Mouse (Mus musculus) mesoderm, embryonic 11.5 days (tissue): ENCODE measurements at regions not wholly inside any gene's neighbourhood (a gene's known extent, or its start where the extent isn't known, plus 50 kb on each side); places are given as distances from the start of the nearest gene placed in this dataset.
"Not testable (repeated sequence)": the region's sequence is repeated elsewhere in the genome, so short reads cannot be mapped to it uniquely, and the experiment has no call there.

Experiments
- DNase-seq: peaks from one replicate; pipeline ENCODE4 v3.0.0-alpha.2; 2012; ENCODE audit warnings: low read depth, low spot score

GRCm38 (mm10) chr10:9490416-9490815, 184.6 kb downstream of the Samd5 start:
- DNase-seq = no peak

GRCm38 (mm10) chr10:9462361-9462760, 212.6 kb downstream of the Samd5 start:
- no peak for DNase-seq

- DNase-seq = no peak
These were observed 215.9 kb downstream of the Samd5 start for GRCm38 (mm10) chr10:9459145-9459544.

- DNase-seq = no peak
These were observed 216.5 kb downstream of the Samd5 start for GRCm38 (mm10) chr10:9458466-9458865.

GRCm38 (mm10) chr10:9457222-9457621, 217.8 kb downstream of the Samd5 start:
- no peak for DNase-seq

- no peak for DNase-seq
These were observed 235.9 kb downstream of the Samd5 start for GRCm38 (mm10) chr10:9439072-9439471.

GRCm38 (mm10) chr10:9438366-9438765, 236.6 kb downstream of the Samd5 start:
- DNase-seq = peak; percentile 21

- DNase-seq = no peak
These were observed 245.9 kb downstream of the Samd5 start for GRCm38 (mm10) chr10:9429085-9429484.

GRCm38 (mm10) chr10:9420741-9421140, 254.3 kb downstream of the Samd5 start:
- DNase-seq = no peak

- no peak for DNase-seq
These were observed 258.3 kb downstream of the Samd5 start for GRCm38 (mm10) chr10:9416685-9417084.

GRCm38 (mm10) chr10:9406101-9406500, 268.9 kb downstream of the Samd5 start:
- no peak for DNase-seq

- DNase-seq = no peak
These were observed 269.6 kb downstream of the Samd5 start for GRCm38 (mm10) chr10:9405417-9405816.

GRCm38 (mm10) chr10:9404963-9405362, 270.0 kb downstream of the Samd5 start:
- no peak for DNase-seq

GRCm38 (mm10) chr10:9400911-9401617, 273.9 kb downstream of the Samd5 start:
- no peak for DNase-seq

- DNase-seq = no peak
These were observed 297.4 kb downstream of the Samd5 start for GRCm38 (mm10) chr10:9377440-9378101.

- no peak for DNase-seq
These were observed 312.6 kb downstream of the Samd5 start for GRCm38 (mm10) chr10:9362306-9362865.

- DNase-seq = no peak
These were observed 336.7 kb downstream of the Samd5 start for GRCm38 (mm10) chr10:9338207-9338801.

GRCm38 (mm10) chr10:9334245-9334845, 340.7 kb downstream of the Samd5 start:
- DNase-seq = no peak

GRCm38 (mm10) chr10:9331694-9332093, 343.3 kb downstream of the Samd5 start:
- DNase-seq = no peak

- no peak for DNase-seq
These were observed 346.7 kb downstream of the Samd5 start for GRCm38 (mm10) chr10:9328324-9328723.

- not testable (repeated sequence) for DNase-seq
These were observed 347.1 kb downstream of the Samd5 start for GRCm38 (mm10) chr10:9327881-9328280.

GRCm38 (mm10) chr10:9312326-9312725, 362.7 kb downstream of the Samd5 start:
- DNase-seq = no peak
